Mouse (Mus musculus) right cerebral cortex, adult 2 months (tissue): ENCODE results near the gene Rab31.

ENCODE experiments used
- DNase-seq, 2 experiments: peaks; one replicate each; pipeline ENCODE4 v3.0.0; 2021 to 2022; ENCODE audit warnings: low spot score in 2 of 2

Gene Rab31

GRCm38 (mm10) chr17:65739874-65740725 lies 32.5 kb downstream of the Rab31 start:
- no peak for DNase-seq

- no peak for DNase-seq
Observed at GRCm38 (mm10) chr17:65737622-65738021, 34.9 kb downstream of the Rab31 start.

DNA sequence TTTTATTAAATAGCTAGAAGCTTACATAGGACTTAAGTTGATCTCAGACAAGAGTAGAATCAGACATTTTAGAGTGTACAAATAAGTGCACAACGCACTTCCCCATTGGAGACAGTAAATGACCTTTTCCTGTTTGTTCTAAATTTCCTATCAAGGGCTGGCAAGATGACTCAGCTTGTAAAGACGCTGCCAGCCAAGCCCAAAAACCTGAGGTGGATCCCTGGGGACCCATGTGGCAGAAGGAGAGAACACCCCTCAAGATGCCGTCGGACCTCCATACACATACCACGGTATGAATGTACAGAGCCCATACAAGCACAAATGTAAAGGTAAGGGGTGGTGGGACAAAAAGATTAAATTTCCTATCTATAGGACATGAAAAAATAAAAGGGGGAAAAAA lies 35.4 kb downstream of the Rab31 start:
- DNase-seq = no peak

GRCm38 (mm10) chr17:65735088-65735487 lies 37.5 kb downstream of the Rab31 start:
- no peak for DNase-seq

DNA sequence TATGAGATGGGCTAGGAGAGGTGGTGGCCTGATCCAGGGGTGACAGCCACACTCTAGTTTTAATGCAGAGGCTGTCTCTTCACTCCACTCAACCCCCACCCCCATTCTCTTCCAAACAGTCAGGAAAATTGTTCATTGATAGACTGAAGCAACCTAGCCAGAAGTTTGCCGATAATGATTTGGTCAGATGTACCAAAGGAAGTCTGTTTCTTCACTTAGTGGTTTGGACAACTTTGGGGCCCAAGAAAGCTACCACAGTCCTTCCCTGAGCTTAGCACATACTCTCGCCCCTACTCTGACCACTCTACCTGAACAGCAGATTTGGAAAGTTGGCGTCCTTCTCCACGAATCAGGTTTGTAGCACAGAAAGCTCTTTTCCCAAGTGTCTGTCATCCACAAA lies 39.9 kb downstream of the Rab31 start:
- no peak for DNase-seq

- no peak for DNase-seq
Observed at GRCm38 (mm10) chr17:65731710-65732109, 40.8 kb downstream of the Rab31 start.

GRCm38 (mm10) chr17:65729945-65730741 lies 42.4 kb downstream of the Rab31 start:
- no peak for DNase-seq

DNA sequence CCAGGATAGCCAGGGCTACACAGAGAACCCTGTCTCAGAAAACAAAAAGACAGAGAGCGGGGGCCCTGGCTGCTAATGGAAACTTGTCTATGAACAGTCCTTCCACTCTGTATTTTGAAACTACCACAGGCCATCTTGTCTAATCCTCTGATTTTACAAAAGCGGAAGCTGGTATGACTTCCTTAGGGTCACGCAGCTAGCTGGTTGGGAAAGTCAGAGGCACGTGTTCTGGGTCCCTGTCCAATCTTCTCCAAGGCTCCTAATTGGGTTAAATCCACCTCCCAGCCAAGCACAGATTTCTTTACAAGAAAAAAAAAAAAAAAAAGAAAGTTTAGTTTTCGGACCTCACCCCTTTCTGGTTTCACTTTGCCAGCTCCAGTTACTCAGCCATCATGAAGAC lies 45.8 kb downstream of the Rab31 start:
- DNase-seq = no peak

GRCm38 (mm10) chr17:65726274-65726673 lies 46.3 kb downstream of the Rab31 start:
- DNase-seq = peak in 1 of 2 experiments; percentile 37

GRCm38 (mm10) chr17:65725814-65726213 lies 46.7 kb downstream of the Rab31 start:
- no peak for DNase-seq

DNA sequence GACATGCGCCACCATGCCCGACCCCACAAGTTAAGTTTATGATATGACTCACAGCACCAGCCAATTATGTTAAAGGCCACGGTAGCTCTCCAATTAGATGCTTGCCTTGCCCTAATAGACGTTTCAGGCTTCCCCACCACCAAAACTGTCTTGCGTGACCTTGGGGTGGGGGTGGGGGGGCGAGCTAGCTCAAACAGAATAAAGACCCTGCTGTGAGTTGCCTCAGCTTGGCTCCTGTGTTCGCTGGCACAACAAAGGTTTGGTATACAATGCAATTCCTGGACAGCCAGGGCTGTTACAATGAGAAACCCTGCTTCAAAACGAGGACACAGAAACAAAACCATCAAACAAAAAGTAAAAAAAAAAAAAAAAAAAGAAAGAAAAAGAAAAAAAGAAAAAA lies 47.2 kb downstream of the Rab31 start:
- DNase-seq = no peak

DNA sequence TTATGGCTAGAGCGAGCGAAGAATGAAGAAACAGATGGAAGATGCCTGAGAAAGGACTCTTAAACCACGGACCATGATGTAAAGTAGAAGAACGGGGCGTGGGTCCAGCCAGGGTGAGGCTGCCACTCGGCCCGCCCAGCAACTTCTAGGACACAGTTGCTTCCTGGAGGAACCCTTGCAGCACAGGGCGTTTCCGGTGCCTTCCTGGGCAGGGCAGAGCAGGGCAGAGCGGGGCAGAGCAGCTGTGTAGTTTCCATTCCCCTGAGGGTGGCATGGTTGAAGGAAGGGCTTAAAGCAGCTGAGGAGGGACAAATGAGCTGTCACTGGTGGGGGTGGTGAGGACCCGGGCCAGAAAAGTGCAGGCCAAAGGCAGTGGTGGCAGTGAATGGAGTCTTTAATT lies 48.3 kb downstream of the Rab31 start:
- no peak for DNase-seq

DNA sequence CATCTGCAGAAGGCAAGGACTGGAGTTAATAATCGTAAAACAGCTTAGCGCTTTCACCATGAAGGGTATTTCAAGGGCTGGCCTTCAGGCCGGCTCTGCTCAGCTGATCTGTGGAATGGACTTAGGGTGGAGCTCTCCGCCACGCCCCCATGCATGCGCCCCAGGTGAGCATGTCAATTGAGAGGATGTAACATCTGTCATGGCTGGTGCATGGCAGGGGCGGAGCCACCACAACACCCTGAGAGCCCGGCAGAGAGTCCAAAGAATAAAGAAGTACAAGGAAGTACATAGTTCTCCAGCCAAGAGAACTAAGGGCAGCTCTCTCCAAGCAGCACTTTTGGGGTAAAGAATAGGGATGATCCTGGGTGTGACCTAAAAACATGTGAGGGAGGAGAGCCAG lies 48.9 kb downstream of the Rab31 start:
- DNase-seq = no peak

- DNase-seq = no peak
Observed at GRCm38 (mm10) chr17:65721330-65721729, 51.2 kb downstream of the Rab31 start.

- DNase-seq = no peak
Observed at GRCm38 (mm10) chr17:65719826-65720225, 52.7 kb downstream of the Rab31 start.

GRCm38 (mm10) chr17:65718578-65718977 lies 54.0 kb downstream of the Rab31 start:
- no peak for DNase-seq

- no peak for DNase-seq
Observed at GRCm38 (mm10) chr17:65717658-65718199, 54.8 kb downstream of the Rab31 start.

DNA sequence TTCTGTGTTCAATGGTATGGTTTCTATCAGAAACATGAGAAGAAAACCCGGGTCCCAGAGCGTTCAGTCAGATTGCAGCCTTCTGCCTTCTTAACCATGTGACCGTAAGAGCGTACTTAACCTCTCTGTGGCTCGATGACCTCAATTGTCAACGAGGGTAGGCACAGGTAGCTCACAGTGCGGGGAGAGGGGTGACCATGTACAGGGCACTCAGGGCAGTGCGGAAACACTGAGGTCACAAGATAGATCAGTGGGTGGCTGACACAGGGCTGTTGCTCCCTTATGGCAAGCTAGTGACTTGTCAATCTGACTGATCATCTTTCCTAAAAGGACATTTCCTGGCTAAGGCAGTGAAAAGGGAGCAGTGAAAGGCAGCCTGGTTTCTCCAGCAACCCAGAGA lies 58.5 kb downstream of the Rab31 start:
- no peak for DNase-seq

- no peak for DNase-seq
Observed at GRCm38 (mm10) chr17:65712861-65713535, 59.6 kb downstream of the Rab31 start.

DNA sequence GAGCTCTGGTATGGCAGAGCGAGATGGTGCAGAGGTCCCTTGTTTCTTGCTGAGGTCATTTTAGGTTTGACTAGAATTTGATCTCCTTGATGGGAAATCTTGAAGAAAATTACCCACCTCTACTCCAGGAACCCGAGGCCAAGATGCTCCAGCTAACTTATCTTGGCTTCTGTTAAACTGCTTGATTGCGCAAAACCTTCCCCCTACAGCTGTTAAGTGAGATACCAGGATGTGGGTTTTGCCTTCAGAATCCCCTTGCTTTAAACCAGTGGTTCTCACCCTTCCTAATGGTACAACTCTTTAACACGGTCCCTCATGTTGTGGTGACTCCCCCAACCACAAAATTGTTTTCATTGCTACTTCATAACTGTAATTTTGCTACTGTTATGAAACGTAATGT lies 60.8 kb downstream of the Rab31 start:
- no peak for DNase-seq

DNA sequence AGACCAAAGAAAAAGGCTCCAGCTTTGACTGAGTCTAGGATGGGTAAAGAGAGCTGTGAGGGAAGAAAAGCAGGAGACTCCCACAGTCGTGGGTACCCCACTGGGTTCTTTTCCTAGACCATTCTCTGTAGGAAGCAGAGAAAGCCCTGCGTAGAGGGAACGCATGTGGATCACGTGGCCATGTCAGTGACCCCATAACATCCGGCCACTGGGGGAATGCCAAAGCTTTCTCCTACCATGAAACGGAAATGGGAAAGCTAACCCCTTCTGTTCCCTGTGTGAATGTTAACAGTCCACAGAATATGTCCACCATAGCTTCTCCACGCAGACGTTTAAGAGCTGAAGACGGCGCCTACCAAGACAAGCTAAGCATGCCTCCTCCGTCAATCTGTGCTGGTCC lies 62.0 kb downstream of the Rab31 start:
- DNase-seq = no peak

- peak; percentile 70 to 76 for DNase-seq
Observed at GRCm38 (mm10) chr17:65706220-65706619, 66.3 kb downstream of the Rab31 start.
